In genomic region chr5:52064804-52065451, GRCm38 (mm10) we compare ENCODE assay signal across 8 mouse cellular contexts.
DNase-seq lines count a peak whose midpoint lies in the region; ATAC-seq lines count a peak whose summit lies in the region.

No protein-coding gene starts in this region.

- H3K4me3 ChIP-seq in hindbrain, embryonic 12.5 days = no peak overlapping the region

- peak; percentile 83 for DNase-seq in NIH3T3 (ENCODE audit: low read depth)
- DNase-seq in cerebellum, adult 8-10 months = peak; percentile 84
- DNase-seq in forelimb bud, embryonic 11.5 days (ENCODE audit: low read depth, low spot score) = peak; percentile 82
- peak; percentile 59 for DNase-seq in layer of hippocampus, adult 9-11 months
- DNase-seq in lung, postnatal 10 days = peak; percentile 84
- DNase-seq in ovary, postnatal 36 days (ENCODE audit: low spot score) = peak; percentile 78
- DNase-seq in thymus, postnatal 14 days = peak; percentile 72

- WGBS in hindbrain, embryonic 12.5 days = 35% methylated on average over 16 of the region's 16 CpGs

- no peak overlapping the region for H3K9ac ChIP-seq in hindbrain, embryonic 12.5 days

- H3K4me1 ChIP-seq in hindbrain, embryonic 12.5 days = no peaks in the 10 kb centered on the region

- ATAC-seq in hindbrain, embryonic 12.5 days (ENCODE audit: low FRiP score) = peak; percentile 88

- H3K9me3 ChIP-seq in hindbrain, embryonic 12.5 days (replicated peaks) = no peaks in the 10 kb centered on the region

- no peaks in the 10 kb centered on the region for H3K27me3 ChIP-seq in hindbrain, embryonic 12.5 days

- no peak overlapping the region for H3K4me2 ChIP-seq in hindbrain, embryonic 12.5 days (replicated peaks)

- H3K36me3 ChIP-seq in hindbrain, embryonic 12.5 days = no peaks in the 10 kb centered on the region

- H3K27ac ChIP-seq in hindbrain, embryonic 12.5 days = no peak overlapping the region
